Comparison of ENCODE assay signal across 8 mouse cellular contexts in the genomic region with DNA sequence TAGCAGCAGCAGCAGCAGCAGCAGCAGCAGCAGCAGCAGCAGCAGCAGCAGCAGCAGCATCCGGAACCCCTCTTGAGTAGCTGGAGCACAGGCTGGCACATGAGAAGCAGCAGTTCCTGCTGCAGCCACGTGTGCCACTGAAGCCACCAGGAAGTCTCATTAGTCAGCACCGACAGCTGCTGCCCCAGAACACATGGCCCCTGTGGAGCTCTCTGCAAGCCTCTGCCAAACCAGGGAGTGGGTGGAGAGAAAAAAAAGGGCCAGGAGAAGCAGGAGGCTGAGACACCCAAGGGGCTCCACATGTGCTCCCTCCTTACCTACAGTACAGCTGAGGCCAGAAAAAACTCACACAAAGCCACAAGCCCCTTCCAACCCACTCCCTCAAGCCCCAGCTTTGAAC.
DNase-seq lines count a peak whose midpoint lies in the region; ATAC-seq and TF ChIP-seq lines count a peak whose summit lies in the region.

No protein-coding gene starts in this region.

- 13% methylated on average over 3 of the region's 3 CpGs for WGBS in forebrain, postnatal 0 days
- 8% methylated on average over 3 of the region's 3 CpGs for WGBS in hindbrain, embryonic 13.5 days
- WGBS in limb, embryonic 10.5 days, result 5% methylated on average over 3 of the region's 3 CpGs
- WGBS in midbrain, embryonic 14.5 days, result 3% methylated on average over 3 of the region's 3 CpGs
- WGBS in stomach, embryonic 15.5 days, result 12% methylated on average over 3 of the region's 3 CpGs

- TF ChIP-seq CTCF in forebrain, postnatal 0 days (IDR thresholded peaks at IDR 0.05; ENCODE audit: low read depth), result no peak

- H3K9me3 ChIP-seq in forebrain, postnatal 0 days (ENCODE audit: low read length), result no peaks in the 10 kb centered on the region
- no peaks in the 10 kb centered on the region for H3K9me3 ChIP-seq in hindbrain, embryonic 13.5 days
- no peaks in the 10 kb centered on the region for H3K9me3 ChIP-seq in limb, embryonic 10.5 days (replicated peaks)
- H3K9me3 ChIP-seq in midbrain, embryonic 14.5 days (ENCODE audit: control insufficient read depth, low read length), result no peaks in the 10 kb centered on the region
- H3K9me3 ChIP-seq in stomach, embryonic 15.5 days, result no peaks in the 10 kb centered on the region

- H3K27me3 ChIP-seq in forebrain, postnatal 0 days (ENCODE audit: insufficient read depth, low read length), result no peaks in the 10 kb centered on the region; the same call in 1 of the 2 replicates
- H3K27me3 ChIP-seq in hindbrain, embryonic 13.5 days, result no peaks in the 10 kb centered on the region
- H3K27me3 ChIP-seq in limb, embryonic 10.5 days (ENCODE audit: low read depth, poor library complexity, severe bottlenecking), result no peaks in the 10 kb centered on the region
- H3K27me3 ChIP-seq in midbrain, embryonic 14.5 days (ENCODE audit: control insufficient read depth, insufficient read depth, low read length), result no peaks in the 10 kb centered on the region
- no peaks in the 10 kb centered on the region for H3K27me3 ChIP-seq in stomach, embryonic 15.5 days (replicated peaks)

- peak; percentile 54 to 55 for DNase-seq in B cell, adult 2 months
- DNase-seq in NIH3T3 (ENCODE audit: low read depth), result peak; percentile 41
- no peak for DNase-seq in forebrain, postnatal 0 days
- peak; percentile 70 for DNase-seq in limb, embryonic 10.5 days (ENCODE audit: low spot score)
- peak; percentile 66 for DNase-seq in midbrain, embryonic 14.5 days
- no peak for DNase-seq in cerebellum, adult 9-11 months

- peak; percentile 85 for ATAC-seq in forebrain, postnatal 0 days
- ATAC-seq in hindbrain, embryonic 13.5 days (ENCODE audit: low FRiP score), result 0 out of 2 replicates have a peak, but pooled peaks have one; percentile 33
- ATAC-seq in midbrain, embryonic 14.5 days (ENCODE audit: low FRiP score, low TSS enrichment), result no peak
- peak; percentile 9; the same call in 1 of the 2 replicates for ATAC-seq in stomach, embryonic 15.5 days (ENCODE audit: insufficient read depth, low FRiP score, low read depth)

- no peak overlapping the region for H3K4me3 ChIP-seq in forebrain, postnatal 0 days (ENCODE audit: low read depth, low read length)
- no peak overlapping the region for H3K4me3 ChIP-seq in hindbrain, embryonic 13.5 days
- 0 out of 2 replicates have a peak overlapping the region, but pooled peaks have one; percentile 9 for H3K4me3 ChIP-seq in limb, embryonic 10.5 days
- no peak overlapping the region for H3K4me3 ChIP-seq in midbrain, embryonic 14.5 days (replicated peaks; ENCODE audit: low read depth, low read length)
- H3K4me3 ChIP-seq in stomach, embryonic 15.5 days (replicated peaks), result no peak overlapping the region

- H3K36me3 ChIP-seq in forebrain, postnatal 0 days (ENCODE audit: insufficient read depth), result no peaks in the 10 kb centered on the region
- no peaks in the 10 kb centered on the region for H3K36me3 ChIP-seq in hindbrain, embryonic 13.5 days
- H3K36me3 ChIP-seq in limb, embryonic 10.5 days, result no peaks in the 10 kb centered on the region
- H3K36me3 ChIP-seq in midbrain, embryonic 14.5 days (ENCODE audit: control insufficient read depth, insufficient read depth, low read length), result no peaks in the 10 kb centered on the region
- no peaks in the 10 kb centered on the region for H3K36me3 ChIP-seq in stomach, embryonic 15.5 days

- no peak overlapping the region for H3K9ac ChIP-seq in forebrain, postnatal 0 days
- H3K9ac ChIP-seq in hindbrain, embryonic 13.5 days, result peak overlapping the region; percentile 46; the same call in 1 of the 2 replicates
- H3K9ac ChIP-seq in midbrain, embryonic 14.5 days (replicated peaks; ENCODE audit: low read length), result no peak overlapping the region
- no peak overlapping the region for H3K9ac ChIP-seq in stomach, embryonic 15.5 days

- 0 out of 2 replicates have a peak, but pooled peaks cover 4% of the 10 kb centered on the region for H3K4me1 ChIP-seq in forebrain, postnatal 0 days (ENCODE audit: insufficient read depth)
- H3K4me1 ChIP-seq in hindbrain, embryonic 13.5 days (replicated peaks), result peaks cover 95% of the 10 kb centered on the region
- peaks cover 96% of the 10 kb centered on the region for H3K4me1 ChIP-seq in limb, embryonic 10.5 days
- peaks cover 88% of the 10 kb centered on the region for H3K4me1 ChIP-seq in midbrain, embryonic 14.5 days (ENCODE audit: control insufficient read depth, insufficient read depth, low read length)
- H3K4me1 ChIP-seq in stomach, embryonic 15.5 days, result peaks cover 60% of the 10 kb centered on the region

- no peak overlapping the region for H3K27ac ChIP-seq in forebrain, postnatal 0 days (ENCODE audit: low read depth, low read length)
- peak overlapping the region; percentile 76 for H3K27ac ChIP-seq in hindbrain, embryonic 13.5 days
- peak overlapping the region; percentile 71 for H3K27ac ChIP-seq in limb, embryonic 10.5 days
- peak overlapping the region; percentile 61 for H3K27ac ChIP-seq in midbrain, embryonic 14.5 days (replicated peaks; ENCODE audit: low read depth, low read length)
- H3K27ac ChIP-seq in stomach, embryonic 15.5 days, result peak overlapping the region; percentile 49

- H3K4me2 ChIP-seq in forebrain, postnatal 0 days (ENCODE audit: low read depth), result no peak overlapping the region
- no peak overlapping the region; the same call in 1 of the 2 replicates for H3K4me2 ChIP-seq in hindbrain, embryonic 13.5 days
- H3K4me2 ChIP-seq in midbrain, embryonic 14.5 days (ENCODE audit: low read length), result no peak overlapping the region
- no peak overlapping the region for H3K4me2 ChIP-seq in stomach, embryonic 15.5 days

Comparison
In these comparisons a context has a peak if more than half of its experiments do, and no peak if none do; other contexts are left out.
1. DNase-seq: peak in B cell, adult 2 months (2 of 2), NIH3T3 (single experiment), limb, embryonic 10.5 days (single experiment) and midbrain, embryonic 14.5 days (single experiment); none in forebrain, postnatal 0 days (single experiment) and cerebellum, adult 9-11 months (single experiment).